Mouse (Mus musculus) mouse trophoblast stem cell (cell line): ENCODE data around the gene Rnf38.

ENCODE experiments used
- in situ Hi-C, 2 experiments: fragments of 300-500 bp; cut with MseI, MboI; formaldehyde crosslinking; loops; 2 replicates in 1 of 2; 3 replicates in 1 of 2; pipeline ENCODE4 v1.15.1; 2025

Gene Rnf38

GRCm38 (mm10) chr4:44224141-44224540 lies 9.4 kb downstream of the Rnf38 start:
- in situ Hi-C loops = no loop called here

GRCm38 (mm10) chr4:44223444-44223843 lies 10.1 kb downstream of the Rnf38 start:
- in situ Hi-C loops = no loop called here

DNA sequence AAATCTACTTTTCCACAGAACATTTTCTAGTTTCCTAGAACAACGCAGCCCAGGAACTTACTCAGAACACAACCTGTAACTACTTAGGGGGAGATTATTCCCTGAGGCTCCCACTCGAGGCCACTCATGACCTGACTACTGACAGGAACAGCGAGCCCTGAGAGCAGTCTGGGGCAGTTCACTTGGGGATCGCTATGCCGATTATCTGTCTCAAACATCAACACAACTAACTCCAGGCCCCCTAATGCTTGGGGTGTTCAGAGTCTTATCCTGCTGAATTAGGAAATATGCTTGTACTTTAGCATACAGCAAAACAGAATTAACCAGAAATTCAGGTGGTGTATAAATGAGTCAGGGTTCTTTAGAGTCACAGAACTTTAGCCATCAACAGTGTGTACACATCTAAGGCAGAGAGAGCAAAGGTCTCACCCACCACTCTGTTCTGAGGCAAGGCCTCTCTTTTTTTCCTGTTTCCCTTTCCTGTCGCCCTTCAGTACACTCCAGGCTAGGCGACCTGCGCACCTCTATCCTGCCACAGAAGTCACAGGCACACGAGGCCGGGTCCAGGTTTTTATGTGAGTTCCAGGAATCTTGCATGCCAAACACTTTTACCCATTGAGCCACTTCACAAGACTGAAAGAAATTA lies 16.7 kb downstream of the Rnf38 start:
- in situ Hi-C loops = no loop called here

GRCm38 (mm10) chr4:44199968-44200367 lies 33.6 kb downstream of the Rnf38 start:
- in situ Hi-C loops = no loop called here

GRCm38 (mm10) chr4:44187431-44187830 lies 46.2 kb downstream of the Rnf38 start:
- in situ Hi-C loops = no loop called here

DNA sequence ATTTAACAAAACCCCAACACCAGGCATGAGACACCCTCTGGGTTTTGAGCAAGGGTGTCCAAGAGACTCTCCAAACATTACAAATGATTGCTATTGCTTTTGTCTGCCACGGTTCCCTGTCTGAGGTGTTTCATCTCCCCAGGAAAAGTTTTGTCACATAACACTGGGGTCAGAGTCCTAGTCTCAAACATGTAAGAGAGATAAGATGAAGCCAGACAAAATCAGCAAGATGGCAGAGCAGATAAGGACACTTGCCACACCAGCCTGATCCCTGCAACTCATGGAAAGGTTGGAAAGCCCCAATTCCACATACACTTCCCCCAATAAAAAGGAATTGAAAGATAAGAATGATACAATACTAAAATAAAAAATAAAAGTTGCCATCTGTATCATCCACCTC lies 49.7 kb downstream of the Rnf38 start:
- in situ Hi-C loops = no loop called here

- in situ Hi-C loops = loop anchor here (5.0 to 10.0 kb wide), 2 partner anchors 105 to 108 kb away; no protein-coding TSS in a partner anchor
These were observed 53.8 kb downstream of the Rnf38 start for GRCm38 (mm10) chr4:44179748-44180147.

- in situ Hi-C loops = loop anchor here in 1 of 2 experiments (10.0 kb wide), 1 partner anchor 112 kb away; no protein-coding TSS in a partner anchor
These were observed 60.4 kb downstream of the Rnf38 start for GRCm38 (mm10) chr4:44173177-44173576.

- in situ Hi-C loops = loop anchor here in 1 of 2 experiments (10.0 kb wide), 1 partner anchor 112 kb away; no protein-coding TSS in a partner anchor
These were observed 60.9 kb downstream of the Rnf38 start for GRCm38 (mm10) chr4:44172676-44173075.

- in situ Hi-C loops = loop anchor here in 1 of 2 experiments (10.0 kb wide), 1 partner anchor 115 kb away; no protein-coding TSS in a partner anchor
These were observed 63.7 kb downstream of the Rnf38 start for GRCm38 (mm10) chr4:44169884-44170283.

- in situ Hi-C loops = no loop called here
These were observed 64.8 kb downstream of the Rnf38 start for GRCm38 (mm10) chr4:44168816-44169215.

GRCm38 (mm10) chr4:44168231-44168647 lies 65.3 kb downstream of the Rnf38 start:
- in situ Hi-C loops = no loop called here

- in situ Hi-C loops = no loop called here
These were observed 66.0 kb downstream of the Rnf38 start for GRCm38 (mm10) chr4:44167397-44168121.

DNA sequence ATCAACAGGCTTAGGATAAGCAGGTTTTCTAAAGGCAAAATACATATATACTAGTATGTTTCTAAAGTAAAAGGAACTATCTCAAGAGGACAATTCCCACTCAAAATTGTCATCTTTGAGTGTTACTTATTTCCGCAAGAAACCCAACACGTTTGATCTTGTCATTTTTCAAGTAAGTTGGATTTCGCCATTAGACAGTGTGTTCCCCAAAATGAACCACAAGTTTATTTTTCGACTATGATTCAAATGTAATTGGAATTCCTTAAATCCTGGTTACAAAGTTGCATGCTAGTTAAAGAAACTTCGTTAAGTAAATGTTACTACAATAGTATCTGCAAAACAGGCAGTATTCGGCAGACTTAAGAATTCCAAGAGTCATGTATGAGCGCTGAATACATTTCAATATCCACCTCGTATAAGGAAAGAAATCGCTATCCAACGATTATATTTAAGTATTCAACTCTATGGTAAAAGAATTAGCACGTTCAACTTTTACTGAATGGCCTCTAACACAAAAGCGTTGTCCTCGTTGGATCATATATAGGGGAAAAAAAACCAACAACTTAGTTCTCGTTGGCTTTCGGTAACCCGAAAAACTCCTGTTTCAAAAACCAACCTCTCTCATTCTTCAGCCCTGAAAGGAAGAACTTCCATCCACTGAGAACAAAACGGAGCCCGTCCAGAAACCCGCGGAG lies 66.7 kb downstream of the Rnf38 start:
- in situ Hi-C loops = no loop called here

DNA sequence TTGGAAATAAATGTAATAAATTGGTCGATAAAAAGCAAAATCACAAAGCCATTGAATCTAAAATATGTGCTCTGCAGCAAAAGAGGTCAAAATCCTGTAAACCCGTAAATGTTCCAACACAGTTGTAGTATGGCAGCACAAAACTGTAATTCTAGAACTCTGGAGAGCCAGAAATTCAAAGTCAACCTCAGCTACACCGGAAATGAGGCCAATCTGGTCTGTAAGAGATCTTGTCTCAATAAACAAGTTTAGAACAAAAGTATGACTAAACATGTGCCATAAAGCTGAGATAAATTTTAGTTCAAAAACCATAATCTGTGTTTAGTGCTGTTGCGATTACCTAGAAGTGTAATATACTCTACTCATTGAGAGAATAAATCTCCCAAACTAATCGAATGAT lies 69.0 kb downstream of the Rnf38 start:
- in situ Hi-C loops = no loop called here

DNA sequence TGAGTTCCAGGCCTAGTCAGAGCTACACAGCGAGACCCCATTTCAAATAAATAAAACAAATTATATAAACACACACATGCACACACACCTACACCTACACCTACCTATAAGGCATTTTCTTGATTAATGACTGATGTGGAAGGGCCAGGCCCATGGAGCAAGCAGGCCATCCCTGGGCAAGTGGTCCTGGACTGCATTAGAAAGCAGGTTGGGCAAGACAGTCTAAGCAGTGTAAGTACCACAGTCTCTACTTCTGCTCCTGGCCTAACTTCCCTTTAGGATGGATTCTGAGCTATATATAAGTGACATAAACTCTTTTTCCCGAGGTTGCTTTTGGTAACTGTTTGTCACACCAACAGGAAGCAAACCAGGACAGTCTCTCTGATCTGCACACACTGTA lies 70.6 kb downstream of the Rnf38 start:
- in situ Hi-C loops = no loop called here

DNA sequence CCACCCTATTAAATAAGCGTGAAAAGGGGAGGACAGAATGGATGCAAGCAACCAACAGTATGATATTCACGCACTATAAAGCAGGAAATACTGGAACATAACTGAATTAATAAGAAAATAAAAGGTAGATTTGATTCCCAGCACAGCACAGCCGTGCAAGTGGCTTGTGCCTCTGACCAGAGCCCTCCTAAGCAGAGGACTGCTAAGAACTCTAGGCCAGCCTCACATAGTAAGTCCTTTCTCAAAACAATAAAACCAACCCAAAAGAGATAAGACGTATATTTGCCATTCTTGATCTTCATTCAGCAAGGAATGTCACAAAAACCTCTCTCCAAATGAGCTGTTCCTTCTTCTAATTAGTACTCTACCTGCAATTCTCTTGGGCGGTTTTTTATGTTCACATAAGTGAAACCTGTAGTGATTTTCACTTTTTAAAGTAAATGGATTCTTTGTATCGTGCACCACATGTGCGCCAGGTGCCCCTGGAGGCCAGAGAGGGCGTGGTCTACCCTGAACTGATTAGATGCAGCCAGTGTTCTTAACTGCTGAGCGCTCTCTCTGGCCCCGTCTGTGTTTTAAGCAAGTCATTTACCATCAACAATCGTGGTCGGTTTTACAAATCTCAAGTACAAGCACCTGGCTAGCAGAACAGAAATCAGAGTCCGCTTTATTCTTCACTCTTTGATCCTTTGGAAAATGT lies 72.4 kb downstream of the Rnf38 start:
- in situ Hi-C loops = no loop called here

- in situ Hi-C loops = no loop called here
These were observed 73.8 kb downstream of the Rnf38 start for GRCm38 (mm10) chr4:44159839-44160238.

DNA sequence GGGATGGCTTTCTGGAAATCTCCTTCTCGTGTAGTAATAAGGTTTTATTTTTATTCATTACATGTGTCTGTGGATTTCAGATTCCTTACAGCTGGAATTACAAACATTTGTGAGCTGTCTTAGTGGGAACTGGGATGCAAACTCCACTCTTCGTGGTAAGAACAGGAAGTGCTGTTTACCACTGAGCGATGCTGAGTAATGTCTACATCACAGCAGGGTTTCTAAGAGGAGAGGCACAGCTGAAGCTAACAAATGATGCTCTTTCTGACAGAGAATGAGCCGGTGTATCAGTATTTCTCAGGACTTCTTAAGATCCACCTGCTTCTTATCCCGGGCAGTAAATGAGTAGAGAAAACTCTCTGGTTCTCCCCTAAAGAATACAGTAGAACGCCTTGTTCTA lies 77.1 kb downstream of the Rnf38 start:
- in situ Hi-C loops = no loop called here

DNA sequence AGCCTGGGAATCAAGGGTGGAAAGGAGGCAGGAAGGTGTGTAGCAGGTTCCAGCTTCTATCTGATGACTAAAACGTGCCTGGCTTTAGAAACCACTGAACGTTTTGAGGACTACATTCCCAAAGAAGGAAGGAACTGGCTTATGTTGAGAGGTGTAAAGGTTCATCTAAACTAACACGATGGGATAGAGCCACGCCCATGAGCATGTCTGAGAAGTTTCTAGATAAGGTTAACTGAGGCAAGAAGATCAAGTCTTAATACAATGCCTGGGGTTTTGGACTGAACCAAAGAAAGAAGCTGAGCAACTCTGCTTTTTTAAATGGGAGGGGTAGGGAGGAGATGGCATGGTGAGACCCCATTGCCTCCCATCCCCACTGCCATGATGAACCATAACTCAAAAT lies 78.7 kb downstream of the Rnf38 start:
- in situ Hi-C loops = no loop called here

DNA sequence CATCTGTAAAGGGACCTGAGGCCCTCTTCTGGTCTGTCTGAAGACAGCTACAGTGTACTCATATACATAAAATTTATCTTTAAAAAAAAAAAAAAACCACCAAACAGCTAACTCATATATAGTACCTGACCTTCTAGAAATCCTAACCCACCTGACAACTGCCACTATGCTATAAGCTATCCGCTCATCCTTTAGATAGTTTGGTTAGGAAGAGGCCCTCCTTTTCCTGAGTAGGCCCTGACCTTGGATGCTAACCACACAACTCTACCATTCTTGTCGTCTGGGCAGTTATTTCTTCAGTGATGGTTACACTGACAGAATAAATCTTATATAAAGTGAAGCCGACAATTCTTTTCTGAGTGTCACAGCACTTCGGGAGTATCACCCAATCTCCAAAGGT lies 80.7 kb downstream of the Rnf38 start:
- in situ Hi-C loops = no loop called here

DNA sequence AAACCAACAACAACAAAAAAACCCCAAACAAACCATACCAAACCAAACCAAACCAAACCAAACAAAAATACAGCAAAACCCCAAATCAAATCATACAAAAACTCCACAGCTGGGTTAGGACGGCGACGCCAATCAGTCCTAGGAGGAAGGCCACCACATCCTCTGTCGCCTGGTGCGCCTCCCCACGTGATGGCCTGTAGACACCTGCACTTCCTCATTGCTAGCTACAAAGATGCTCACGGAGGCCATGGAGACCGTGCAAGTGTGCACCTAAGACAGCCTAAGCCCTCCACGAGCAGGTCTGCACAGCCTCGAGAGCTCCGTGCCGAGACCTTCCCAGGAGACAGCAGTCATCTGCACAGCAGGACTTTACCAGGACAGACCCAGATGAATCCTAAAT lies 106.8 kb downstream of the Rnf38 start:
- in situ Hi-C loops = no loop called here
